Mouse (Mus musculus): ENCODE results near the gene Inpp5f. TPM values are rescaled to one million over a fixed set of nuclear protein-coding genes. Genes with fewer than 3 reads are reported as not detected.

The Inpp5f gene
- 62.2 TPM for polyA plus RNA-seq (2014; fragmentation: Illumina TruSeq; extraction: RNeasy Lipid Tissue Mini Kit (QIAGEN cat#74804); ENCODE audit: low read depth, low replicate concordance)

DNA sequence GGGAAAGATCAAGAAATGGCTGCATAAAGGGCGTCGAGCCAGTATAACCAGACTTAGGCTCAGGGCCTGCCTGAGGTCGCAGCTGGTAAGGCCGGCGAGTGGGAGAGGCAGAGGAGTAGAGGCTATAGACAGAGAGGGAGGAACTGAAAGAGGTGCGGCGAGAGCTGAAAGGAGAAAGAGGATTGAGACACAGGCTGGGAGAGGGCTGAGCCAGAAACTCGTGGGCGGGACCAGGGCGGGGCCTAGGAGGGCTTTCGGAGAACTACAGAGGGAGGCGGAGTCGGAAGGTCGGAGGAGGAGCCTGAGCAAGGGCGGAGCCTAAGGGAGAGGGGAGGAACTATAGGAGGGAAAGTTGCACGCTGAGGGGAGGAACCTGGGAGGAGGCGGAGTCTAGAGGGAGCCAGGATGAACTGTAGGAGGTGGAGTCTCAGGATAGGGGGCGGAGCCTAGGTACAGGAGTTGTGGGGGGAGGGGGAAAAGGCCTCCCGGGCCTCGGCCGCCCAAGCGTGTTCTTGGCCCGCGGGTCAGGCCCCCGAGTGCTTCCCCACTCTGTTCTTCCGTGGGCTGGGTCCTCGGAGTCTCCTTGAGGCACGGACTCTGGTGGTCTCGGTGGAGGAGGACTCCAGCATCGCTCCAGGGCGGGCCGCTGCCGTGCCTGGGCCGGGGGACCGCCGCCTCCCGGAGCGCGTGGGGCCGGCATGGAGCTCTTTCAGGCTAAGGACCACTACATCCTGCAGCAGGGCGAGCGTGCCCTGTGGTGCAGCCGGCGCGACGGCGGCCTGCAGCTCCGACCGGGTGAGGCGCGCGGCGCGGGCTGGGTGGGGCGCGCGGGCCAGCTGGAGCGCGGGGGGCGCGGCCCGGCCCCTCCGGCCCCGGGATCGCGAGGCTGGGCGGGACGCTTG lies at the start of gene Inpp5f:
Gene Inpp5f, plus strand, starts transcription at position 432 of the 902 bp plus-strand sequence.

GRCm38 (mm10) chr7:128740334-128740733 lies 129.2 kb downstream of the Inpp5f start, which contains the start of gene Mcmbp:
Mcmbp (minus strand) TSS chr7:128740495.

GRCm38 (mm10) chr7:128744684-128745485 lies 133.8 kb downstream of the Inpp5f start, which contains the start of gene Sec23ip:
Sec23ip (plus strand) TSS chr7:128744943.

Other genes with a start within 250 kb of the Inpp5f start
- gene Rgs10, start 192.6 kb upstream of the Inpp5f start, polyA plus RNA-seq (2014; fragmentation: Illumina TruSeq; extraction: RNeasy Lipid Tissue Mini Kit (QIAGEN cat#74804); ENCODE audit: low read depth, low replicate concordance) = 17.1 TPM
- 222 TPM for gene Tial1, start 149.6 kb upstream of the Inpp5f start, polyA plus RNA-seq (2014; fragmentation: Illumina TruSeq; extraction: RNeasy Lipid Tissue Mini Kit (QIAGEN cat#74804); ENCODE audit: low read depth, low replicate concordance)
- gene Bag3, start 87.7 kb upstream of the Inpp5f start, polyA plus RNA-seq (2014; fragmentation: Illumina TruSeq; extraction: RNeasy Lipid Tissue Mini Kit (QIAGEN cat#74804); ENCODE audit: low read depth, low replicate concordance) = 62.1 TPM
- 25.0 TPM for gene Mcmbp, start 129.2 kb downstream of the Inpp5f start, polyA plus RNA-seq (2014; fragmentation: Illumina TruSeq; extraction: RNeasy Lipid Tissue Mini Kit (QIAGEN cat#74804); ENCODE audit: low read depth, low replicate concordance)
- 44.7 TPM for gene Sec23ip, start 133.6 kb downstream of the Inpp5f start, polyA plus RNA-seq (2014; fragmentation: Illumina TruSeq; extraction: RNeasy Lipid Tissue Mini Kit (QIAGEN cat#74804); ENCODE audit: low read depth, low replicate concordance)

Data from adrenal gland, adult 10 weeks (tissue).